Mouse (Mus musculus) effector memory CD4-positive, alpha-beta T cell, adult 5 months (primary cell): ENCODE data around the gene Gh. TPM values are rescaled to one million over a fixed set of nuclear protein-coding genes. Genes with fewer than 3 reads are reported as not detected.

Experiments
- polyA plus RNA-seq: library from polyadenylated mRNA; unstranded; fragments of 100-300 nt; shearing (Covaris generic); gene quantifications from one replicate; pipeline ENCODE4 v1.2.1, GENCODE M21; 2017

Gh gene
- not detected for polyA plus RNA-seq

DNA sequence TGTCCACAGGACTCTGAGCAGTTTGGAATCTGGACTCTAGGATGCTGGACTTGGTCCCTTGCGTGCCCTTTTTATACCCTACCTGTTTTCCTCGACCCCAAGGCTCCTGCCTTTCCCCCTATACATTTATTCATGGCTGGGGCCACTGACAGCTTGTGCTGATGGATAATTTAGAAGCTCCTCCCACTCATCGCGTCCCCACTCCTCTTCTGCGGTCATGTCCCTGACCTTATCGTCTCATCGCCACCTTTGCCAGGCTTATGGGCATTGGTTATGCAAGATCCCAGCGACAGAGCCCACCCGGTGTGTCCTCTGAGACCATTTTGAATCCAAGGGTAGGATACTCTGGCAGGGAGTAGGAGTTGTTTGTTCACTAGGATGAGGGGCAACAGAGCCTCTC is at the start of gene Gh:
Gh (minus strand) TSS at position 101 of the 400 bp plus-strand sequence.

DNA sequence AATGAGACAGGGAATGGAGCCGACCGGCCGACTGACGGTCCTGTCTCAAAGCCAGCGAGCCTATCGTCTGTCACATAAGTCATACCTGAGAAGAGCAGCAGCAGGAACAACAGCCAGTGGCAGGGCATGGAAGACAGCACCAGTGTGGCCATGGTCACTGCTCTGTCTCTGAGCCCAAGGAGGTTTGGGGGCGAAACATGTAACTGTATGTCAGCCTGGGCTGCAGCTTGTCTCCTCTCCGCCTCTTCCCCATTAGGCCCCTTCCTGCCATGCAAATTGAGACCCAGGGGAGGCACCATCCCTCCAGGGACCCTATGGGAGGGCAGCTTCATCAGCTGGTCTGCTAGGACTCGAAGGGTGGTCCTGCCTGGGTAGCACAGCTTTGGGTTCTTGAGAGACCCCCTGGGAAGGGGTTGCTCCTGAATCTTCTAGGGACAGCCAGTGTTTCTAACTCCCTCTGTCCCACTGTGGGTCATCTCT is 12.7 kb upstream of the Gh start, which contains the start of gene Cd79b:
Cd79b (minus strand) TSS at position 430 of the 480 bp plus-strand sequence.

DNA sequence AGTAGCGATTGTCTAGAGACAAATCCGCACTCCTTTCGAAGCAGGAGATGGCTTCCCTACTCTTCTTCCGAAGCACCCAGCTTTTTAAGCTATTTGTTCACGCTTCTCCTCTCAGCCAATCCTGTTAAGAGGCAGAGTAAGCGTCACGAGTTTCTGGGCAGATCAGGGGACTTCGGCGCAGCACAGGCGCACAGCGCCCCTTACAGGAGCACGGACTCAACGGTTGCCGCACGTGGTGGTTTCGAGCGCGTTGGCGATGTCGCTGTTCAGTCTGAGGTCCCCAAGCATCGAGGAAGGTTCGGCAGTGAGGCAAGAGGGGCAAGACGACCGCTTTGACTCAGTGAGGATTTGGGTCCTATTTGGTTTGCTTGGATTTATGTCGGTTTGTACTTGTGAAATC is 25.2 kb downstream of the Gh start, which contains the start of gene Tcam1:
Tcam1 (plus strand) TSS at position 219 of the 400 bp plus-strand sequence.

DNA sequence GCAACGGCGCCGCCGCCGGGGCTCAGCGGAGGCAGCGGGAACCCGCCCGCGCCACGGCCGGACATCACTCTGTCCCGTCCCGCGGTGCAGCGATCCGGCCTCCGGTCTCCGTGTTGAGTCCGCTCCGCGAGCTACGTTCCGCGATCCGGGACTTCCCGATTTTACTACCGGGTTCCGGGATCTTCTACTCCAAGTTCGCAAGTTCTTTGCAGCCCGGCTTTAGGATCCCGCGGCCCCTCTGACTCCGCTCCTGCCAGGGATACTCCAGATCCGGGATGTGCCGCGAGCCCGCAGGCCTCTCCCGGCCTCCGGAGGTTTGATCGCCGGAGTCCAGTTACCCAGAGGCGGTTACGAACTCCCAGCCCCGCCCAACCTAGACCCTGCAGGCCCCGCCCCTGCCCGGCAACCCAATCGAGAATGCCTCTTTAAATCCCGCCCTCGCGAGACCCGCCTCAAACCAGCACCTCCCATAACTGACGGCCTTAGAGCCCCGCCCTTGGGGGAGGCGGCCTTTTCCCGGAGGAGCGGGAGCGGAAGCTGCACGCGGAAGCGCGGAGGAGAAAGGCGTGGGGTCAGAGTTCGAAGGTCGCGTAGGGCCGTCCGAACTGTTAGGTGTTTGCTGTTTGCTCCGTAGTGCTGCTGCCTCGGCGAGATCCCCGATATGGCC is 28.9 kb downstream of the Gh start, which contains the start of gene Smarcd2:
Smarcd2 (minus strand) TSS at position 329 of the 667 bp plus-strand sequence.

DNA sequence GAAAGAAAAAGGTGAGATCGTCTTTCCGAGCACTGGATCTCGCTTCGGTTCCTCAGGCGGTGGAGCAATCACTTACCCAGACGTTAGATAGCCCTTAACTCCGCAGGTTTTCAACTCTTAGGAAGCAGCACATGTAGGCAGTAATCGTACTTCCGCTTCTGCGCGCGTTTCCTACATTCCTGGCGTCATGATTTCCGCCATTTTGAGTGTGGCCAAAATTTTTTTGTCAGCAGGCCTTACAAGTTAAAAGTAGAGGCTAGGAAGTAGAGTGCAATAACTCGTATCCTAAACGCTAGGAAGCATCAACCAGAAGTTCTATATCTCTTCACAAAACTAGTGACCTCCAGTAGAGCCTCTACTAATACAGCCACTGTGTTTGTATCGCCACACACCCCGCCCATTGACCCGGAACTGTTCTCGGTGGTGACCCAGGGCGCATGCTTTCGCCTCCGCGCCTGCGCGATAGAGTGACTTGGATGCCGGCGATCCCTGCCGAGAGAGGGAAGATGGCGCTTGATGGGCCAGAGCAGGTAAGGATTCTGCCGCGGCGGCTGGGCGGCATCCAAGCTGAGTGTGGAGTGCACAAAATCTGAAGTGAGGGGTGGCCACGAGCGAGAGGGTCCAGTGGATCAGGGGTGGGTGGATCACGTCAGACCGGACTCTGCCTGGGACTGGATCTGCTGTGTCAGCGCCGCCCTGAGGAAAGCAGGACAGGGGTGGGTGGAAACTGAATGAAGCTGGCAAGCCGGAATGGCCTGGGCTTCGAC is 45.8 kb downstream of the Gh start, which contains the start of the genes Ftsj3 and Psmc5:
Ftsj3 (minus strand) TSS at position 395 of the 767 bp plus-strand sequence.
Psmc5 (plus strand) TSS at position 470 of the 767 bp plus-strand sequence.

Other genes starting within 250 kb of the Gh start
- 5.0 TPM for gene Taco1, start 235.8 kb downstream of the Gh start, polyA plus RNA-seq
- gene Map3k3, start 217.3 kb downstream of the Gh start, polyA plus RNA-seq, result 102 TPM
- gene Gm10840, start 141.0 kb downstream of the Gh start, polyA plus RNA-seq, result not detected
- gene Limd2, start 141.0 kb downstream of the Gh start, polyA plus RNA-seq, result 940 TPM
- gene Strada, start 99.7 kb downstream of the Gh start, polyA plus RNA-seq, result 28.5 TPM
- gene Ccdc47, start 85.5 kb downstream of the Gh start, polyA plus RNA-seq, result 66.9 TPM
- gene Ddx42, start 84.9 kb downstream of the Gh start, polyA plus RNA-seq, result 105 TPM
- 67.4 TPM for gene Ftsj3, start 45.8 kb downstream of the Gh start, polyA plus RNA-seq
- gene Psmc5, start 45.7 kb downstream of the Gh start, polyA plus RNA-seq, result 120 TPM
- gene Smarcd2, start 28.9 kb downstream of the Gh start, polyA plus RNA-seq, result 116 TPM
- gene Tcam1, start 25.2 kb downstream of the Gh start, polyA plus RNA-seq, result not detected
- 0.31 TPM for gene Cd79b, start 12.9 kb upstream of the Gh start, polyA plus RNA-seq
- gene Scn4a, start 51.4 kb upstream of the Gh start, polyA plus RNA-seq, result not detected
- not detected for gene Prr29, start 63.6 kb upstream of the Gh start, polyA plus RNA-seq
- gene Icam2, start 86.2 kb upstream of the Gh start, polyA plus RNA-seq, result 82.2 TPM
- 127 TPM for gene Ern1, start 186.0 kb upstream of the Gh start, polyA plus RNA-seq